Mouse (Mus musculus): Measurements from ENCODE around the gene Gm21188. TPM values are rescaled to one million over a fixed set of nuclear protein-coding genes. Genes with fewer than 3 reads are reported as not detected.
"Not testable (repeated sequence)": the region's sequence is repeated elsewhere in the genome, so short reads cannot be mapped to it uniquely, and the experiment has no call there.

Gm21188 gene
- total RNA-seq, 4 experiments from 2014 or later = 0.12 to 0.22 TPM; not detected in 2

GRCm38 (mm10) chr13:120027368-120027767 is 24.6 kb downstream of the Gm21188 start:
- not testable (repeated sequence) for DNase-seq (ENCODE audit: low spot score in 2 of 2)

GRCm38 (mm10) chr13:120026911-120027310 is 25.1 kb downstream of the Gm21188 start, which contains the start of gene Gm36079:
Gene Gm36079, minus strand, starts transcription at chr13:120027011.
- DNase-seq (ENCODE audit: low spot score in 2 of 2) = not testable (repeated sequence)

GRCm38 (mm10) chr13:120026373-120026772 is 25.6 kb downstream of the Gm21188 start:
- not testable (repeated sequence) for DNase-seq (ENCODE audit: low spot score in 2 of 2)

GRCm38 (mm10) chr13:120025576-120025975 is 26.4 kb downstream of the Gm21188 start:
- peak in 1 of 2 experiments; percentile 2 for DNase-seq (ENCODE audit: low spot score in 2 of 2)

GRCm38 (mm10) chr13:120025004-120025403 is 27.0 kb downstream of the Gm21188 start:
- DNase-seq (ENCODE audit: low spot score in 2 of 2) = not testable (repeated sequence)

GRCm38 (mm10) chr13:120024581-120024980 is 27.4 kb downstream of the Gm21188 start:
- not testable (repeated sequence) for DNase-seq (ENCODE audit: low spot score in 2 of 2)

- DNase-seq (ENCODE audit: low spot score in 2 of 2) = not testable (repeated sequence)
Observed at GRCm38 (mm10) chr13:120021477-120021876, 30.5 kb downstream of the Gm21188 start.

- not testable (repeated sequence) for DNase-seq (ENCODE audit: low spot score in 2 of 2)
Observed at GRCm38 (mm10) chr13:120015348-120016007, 36.5 kb downstream of the Gm21188 start.

- not testable (repeated sequence) for DNase-seq (ENCODE audit: low spot score in 2 of 2)
Observed at GRCm38 (mm10) chr13:120013962-120014361, 38.0 kb downstream of the Gm21188 start.

- not testable (repeated sequence) for DNase-seq (ENCODE audit: low spot score in 2 of 2)
Observed at GRCm38 (mm10) chr13:120013544-120013943, 38.5 kb downstream of the Gm21188 start.

GRCm38 (mm10) chr13:120010068-120010467 is 41.9 kb downstream of the Gm21188 start:
- DNase-seq (ENCODE audit: low spot score in 2 of 2) = not testable (repeated sequence)

GRCm38 (mm10) chr13:119999215-119999614 is 52.8 kb downstream of the Gm21188 start:
- DNase-seq (ENCODE audit: low spot score in 2 of 2) = not testable (repeated sequence)

- DNase-seq (ENCODE audit: low spot score in 2 of 2) = not testable (repeated sequence)
Observed at GRCm38 (mm10) chr13:119998442-119999086, 53.4 kb downstream of the Gm21188 start.

GRCm38 (mm10) chr13:119991917-119992496 is 60.0 kb downstream of the Gm21188 start:
- DNase-seq (ENCODE audit: low spot score in 2 of 2) = not testable (repeated sequence)

GRCm38 (mm10) chr13:119991264-119991663 is 60.7 kb downstream of the Gm21188 start:
- not testable (repeated sequence) for DNase-seq (ENCODE audit: low spot score in 2 of 2)

Other genes with a start within 250 kb of the Gm21188 start
- gene AF067063, start 222.0 kb downstream of the Gm21188 start, total RNA-seq (2022) = not detected
- not detected for gene D13Ertd608e, start 216.2 kb downstream of the Gm21188 start, total RNA-seq (2022)
- not detected for gene Tcstv1, start 157.4 kb downstream of the Gm21188 start, total RNA-seq (2022)
- gene Gm21761, start 122.9 kb downstream of the Gm21188 start, total RNA-seq (2022) = not detected
- not detected for gene B020031M17Rik, start 101.4 kb downstream of the Gm21188 start, total RNA-seq (2022)
- gene Gm36079, start 25.2 kb downstream of the Gm21188 start, total RNA-seq (2022) = not detected
- not detected for gene Gm20767, start 88.1 kb upstream of the Gm21188 start, total RNA-seq (2022)
- not detected for gene Gm21818, start 120.2 kb upstream of the Gm21188 start, total RNA-seq (2022)
- gene Gm21762, start 163.8 kb upstream of the Gm21188 start, total RNA-seq (2022) = not detected
- not detected for gene Gm21731, start 186.9 kb upstream of the Gm21188 start, total RNA-seq (2022)
- gene AF067061, start 210.9 kb upstream of the Gm21188 start, total RNA-seq (2022) = not detected
- gene BC147527, start 248.2 kb upstream of the Gm21188 start, total RNA-seq (2022) = not detected

All from gastrocnemius, adult 8-10 months (tissue).